Mouse (Mus musculus) liver, embryonic 14.5 days (tissue): ENCODE results near the gene Homer2. TPM values are rescaled to one million over a fixed set of nuclear protein-coding genes. Genes with fewer than 3 reads are reported as not detected.

Source experiments
- ATAC-seq: fragments of 200-750 bp; cut with Nextera tagmentation; 2 replicates; pipeline ENCODE4 v1.8.0; 2017; ENCODE audit warnings: moderate number of reproducible peaks, mild to moderate bottlenecking, moderate library complexity; ENCODE audit not compliant: insufficient read depth
- DNase-seq, 3 experiments: peaks; one replicate each; pipeline ENCODE4 v3.0.0-alpha.2; 2012 to 2013; ENCODE audit warnings: low read depth in 3 of 3, low spot score in 3 of 3
- H3K27ac ChIP-seq: fragments of 300-500 bp; sonication (generic); 2 replicates; pipeline ENCODE4 v1.5.1; 2014; ENCODE audit warnings: moderate library complexity, mild to moderate bottlenecking, control low read depth, inconsistent platforms
- H3K27me3 ChIP-seq: fragments of 300-500 bp; sonication (generic); 2 replicates; pipeline ENCODE4 v1.6.1; 2014; ENCODE audit warnings: mild to moderate bottlenecking, low read length, moderate library complexity; ENCODE audit not compliant: control insufficient read depth, insufficient read depth
- H3K36me3 ChIP-seq: fragments of 300-500 bp; sonication (generic); replicated peaks from 2 replicates; pipeline ENCODE4 v1.6.1; 2014; ENCODE audit warnings: low read depth; ENCODE audit not compliant: control insufficient read depth, insufficient read depth
- H3K4me1 ChIP-seq, 2 experiments: fragments of 200-500 bp in 1 of 2; fragments of 300-500 bp in 1 of 2; sonication (generic) in 1 of 2; replicated peaks; 2 replicates each; pipeline ENCODE4 v1.6.1; 2012 to 2014; ENCODE audit warnings: antibody characterized with exemption in 1 of 2, inconsistent platforms in 1 of 2, low read length in 1 of 2; ENCODE audit not compliant: control insufficient read depth in 2 of 2, insufficient read depth in 2 of 2
- H3K4me2 ChIP-seq: fragments of 300-500 bp; sonication (generic); 2 replicates; pipeline ENCODE4 v1.6.1; 2014; ENCODE audit warnings: low read depth, mild to moderate bottlenecking, control low read depth, moderate library complexity
- H3K4me3 ChIP-seq, 2 experiments: fragments of 200-500 bp in 1 of 2; fragments of 300-500 bp in 1 of 2; sonication (generic) in 1 of 2; 2 replicates each; pipeline ENCODE4 v1.5.1; 2012 to 2014; ENCODE audit warnings: low read depth in 2 of 2, low read length in 2 of 2, mild to moderate bottlenecking in 2 of 2, control low read depth in 1 of 2, inconsistent platforms in 1 of 2, moderate library complexity in 1 of 2; ENCODE audit not compliant: insufficient read depth in 1 of 2
- H3K9ac ChIP-seq: fragments of 300-500 bp; sonication (generic); replicated peaks from 2 replicates; pipeline ENCODE4 v1.6.1; 2014; ENCODE audit warnings: mild to moderate bottlenecking, control low read depth, moderate library complexity
- H3K9me3 ChIP-seq: fragments of 300-500 bp; sonication (generic); 2 replicates; pipeline ENCODE4 v1.6.1; 2016; ENCODE audit warnings: low read length, mixed read lengths; ENCODE audit not compliant: control insufficient read depth
- CTCF ChIP-seq: IDR thresholded peaks from 2 replicates; pipeline ENCODE4 v1.5.1; 2016; ENCODE audit warnings: antibody characterized with exemption, low read depth, control low read depth
- EP300 ChIP-seq: IDR thresholded peaks from 2 replicates; pipeline ENCODE4 v1.6.1; 2016; ENCODE audit warnings: antibody characterized with exemption, low read depth
- WGBS: fragments of 180-500 bp; shearing (Covaris S2); extraction: QIAGEN DNeasy Blood & Tissue Kit; methylation state at CpG from one replicate; pipeline ENCODE4 v1.1.7; 2014; ENCODE audit not compliant: insufficient replicate concordance; 5-methylcytosine and 5-hydroxymethylcytosine counted together
- polyA plus RNA-seq, 2 experiments: library from polyadenylated mRNA; depleted of rRNA in 1 of 2; stranded (reverse) in 1 of 2; unstranded in 1 of 2; fragments of >200 nt; fragmentation: Nextera tagmentation in 1 of 2; extraction: Ambion mirVana in 1 of 2; gene quantifications; 2 replicates each; pipeline versions ENCODE4 v1.2.1 to v1.2.3; 2012 to 2014

The Homer2 gene
- polyA plus RNA-seq, 2 experiments = 2.6 to 2.8 TPM

DNA sequence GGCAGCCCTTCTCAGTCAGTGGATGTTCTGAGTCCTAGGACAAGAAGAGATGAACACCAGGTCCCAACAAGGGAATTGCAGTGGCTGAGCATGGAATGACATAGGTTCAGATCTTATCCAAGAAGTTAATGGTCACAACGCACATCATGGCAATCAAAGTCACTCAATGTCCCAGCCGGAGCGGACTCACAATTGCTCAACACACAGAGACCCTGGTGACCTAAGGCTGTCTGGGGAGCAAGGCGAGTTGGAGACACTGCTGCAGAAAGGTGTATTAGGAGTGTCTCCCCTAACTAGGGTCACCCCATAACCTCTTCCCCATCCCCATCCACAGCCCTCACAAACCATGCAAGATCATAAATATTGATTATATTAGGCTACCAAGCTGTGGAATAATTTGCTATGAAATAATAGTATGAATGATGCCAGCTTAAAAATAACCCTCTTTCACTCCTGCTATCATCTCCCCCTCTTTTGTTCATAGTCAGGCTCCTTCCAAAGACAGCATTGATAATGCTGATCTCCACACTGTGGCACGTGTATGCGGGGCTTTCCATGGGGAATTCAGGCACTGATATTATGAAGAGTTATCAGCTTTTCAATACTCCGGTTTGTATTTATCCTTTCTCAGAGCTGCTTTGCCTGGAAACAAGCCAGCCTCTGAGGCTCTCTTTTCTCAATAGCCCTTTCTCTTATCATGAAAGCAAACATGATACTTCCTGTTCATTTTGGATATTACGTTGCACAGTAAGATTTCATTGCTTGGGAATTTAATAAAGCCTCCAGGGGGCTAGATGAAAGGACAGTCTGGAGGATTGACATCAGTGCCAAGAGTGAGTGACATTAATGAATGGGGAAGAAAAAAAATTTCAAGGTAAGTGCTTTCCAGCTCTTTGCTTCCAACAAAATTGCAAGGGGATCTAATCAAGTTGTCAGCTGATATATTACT lies 147.0 kb downstream of the Homer2 start:
- 61% methylated on average over 8 of the region's 8 CpGs for WGBS
- TF ChIP-seq EP300 (no peak), CTCF (no peak)
- H3K4me1 ChIP-seq = no peaks in the 10 kb centered on the region
- H3K4me3 ChIP-seq = no peak overlapping the region
- no peak for DNase-seq
- no peak for ATAC-seq
- H3K27ac ChIP-seq = no peak overlapping the region
- H3K9ac ChIP-seq = no peak overlapping the region
- no peaks in the 10 kb centered on the region for H3K36me3 ChIP-seq
- no peaks in the 10 kb centered on the region for H3K27me3 ChIP-seq
- no peaks in the 10 kb centered on the region for H3K9me3 ChIP-seq
- no peak overlapping the region for H3K4me2 ChIP-seq

DNA sequence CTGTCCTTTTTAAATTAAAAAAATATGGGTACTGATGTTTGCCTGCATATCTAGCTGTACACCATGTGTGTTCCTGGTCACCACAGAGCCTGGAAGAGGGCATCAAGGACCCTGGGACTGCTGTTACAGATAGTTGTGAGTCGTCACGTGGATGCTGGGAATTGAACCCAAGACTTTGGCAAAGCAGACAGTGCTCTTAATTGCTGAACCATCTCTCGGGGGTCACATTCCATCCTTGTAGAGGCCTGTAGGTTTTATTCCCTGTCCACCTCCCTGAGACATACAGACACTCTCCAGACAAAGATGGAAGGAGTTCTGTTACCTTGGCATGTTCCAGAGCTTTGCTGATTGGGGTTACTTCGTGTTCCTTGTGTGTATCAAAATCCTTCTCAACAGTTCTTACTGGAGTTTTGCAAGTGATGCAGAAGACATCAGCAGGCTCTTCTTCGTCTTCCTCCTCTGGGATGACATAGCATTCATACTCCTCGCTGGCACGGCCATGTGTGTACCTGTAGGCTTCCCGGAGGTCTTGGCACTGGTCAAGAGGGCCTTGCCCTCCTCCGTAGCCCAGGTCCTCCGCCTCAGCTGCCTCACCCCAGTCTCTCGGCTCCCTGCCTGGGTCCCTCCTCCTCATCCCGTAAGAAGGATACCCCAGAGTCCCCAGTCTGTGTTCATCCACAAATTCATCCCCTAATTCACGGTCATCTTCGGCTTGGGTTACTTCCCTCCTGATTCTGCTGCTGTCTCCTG lies 147.9 kb downstream of the Homer2 start:
- Histone ChIP-seq H3K27ac (no peak overlapping the region), H3K9me3 (no peaks in the 10 kb centered on the region), H3K36me3 (no peaks in the 10 kb centered on the region), H3K27me3 (no peaks in the 10 kb centered on the region), H3K9ac (no peak overlapping the region), H3K4me1 (no peaks in the 10 kb centered on the region), H3K4me3 (no peak overlapping the region), H3K4me2 (no peak overlapping the region)
- ATAC-seq = no peak
- no peak for DNase-seq
- 65% methylated on average over 14 of the region's 14 CpGs for WGBS
- TF ChIP-seq EP300 (no peak), CTCF (no peak)

DNA sequence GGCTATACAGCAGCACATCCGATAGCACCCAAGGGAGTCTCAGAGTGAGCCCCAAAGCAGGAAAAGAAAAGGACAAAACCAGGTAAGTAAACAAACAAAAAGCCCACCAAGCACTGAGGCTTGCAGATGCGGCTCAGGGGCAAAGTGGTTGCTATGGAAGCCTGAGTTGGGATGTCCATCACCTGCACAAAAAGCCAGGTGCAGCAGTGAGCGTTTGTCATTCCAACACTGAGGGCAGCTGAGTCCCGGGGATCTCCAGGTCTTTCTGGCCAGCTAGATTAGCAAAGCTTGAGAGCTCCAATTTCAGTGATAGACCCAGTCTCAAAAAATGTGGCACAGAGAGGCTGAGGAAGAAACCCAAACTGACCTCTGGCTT lies 149.4 kb downstream of the Homer2 start:
- H3K4me1 ChIP-seq = no peaks in the 10 kb centered on the region
- 54% methylated on average over 4 of the region's 4 CpGs for WGBS
- no peak overlapping the region for H3K27ac ChIP-seq
- H3K4me3 ChIP-seq = no peak overlapping the region
- H3K4me2 ChIP-seq = no peak overlapping the region
- H3K9ac ChIP-seq = no peak overlapping the region
- TF ChIP-seq CTCF = no peak
- no peak for TF ChIP-seq EP300
- no peaks in the 10 kb centered on the region for H3K36me3 ChIP-seq
- no peak for DNase-seq
- no peak for ATAC-seq
- H3K9me3 ChIP-seq = no peaks in the 10 kb centered on the region
- no peaks in the 10 kb centered on the region for H3K27me3 ChIP-seq

DNA sequence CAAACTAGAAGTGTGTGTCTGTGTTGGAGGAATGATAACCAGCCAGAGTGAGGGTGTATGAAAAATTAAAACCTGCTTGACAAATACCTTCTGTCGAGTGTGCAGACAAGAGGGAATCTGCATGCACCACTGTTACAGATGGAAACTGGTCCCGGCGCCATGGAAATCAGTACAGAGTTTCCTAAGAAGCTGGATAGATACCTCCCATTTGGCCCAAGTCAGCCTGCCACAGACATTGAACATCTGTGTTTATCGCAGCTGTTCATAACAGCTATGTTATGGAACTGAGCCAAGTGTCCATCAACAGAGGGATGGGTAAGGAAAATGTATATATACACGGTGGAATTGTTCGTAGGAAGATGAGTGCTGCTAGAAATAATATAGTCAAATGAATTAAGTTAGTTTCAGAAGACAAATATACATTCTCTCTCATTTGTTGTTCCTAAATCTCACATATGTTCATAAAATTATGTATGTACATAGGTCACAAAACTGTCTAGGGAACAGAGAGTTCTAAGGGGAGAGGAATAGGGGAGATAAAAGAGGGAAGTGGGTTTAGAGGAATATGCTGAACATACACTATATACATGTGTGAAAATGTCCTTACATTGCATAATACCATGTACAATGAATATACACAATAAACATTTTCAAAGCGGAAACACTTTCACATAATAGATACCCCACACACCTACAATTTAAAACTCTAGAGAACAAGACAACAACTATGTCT lies 149.9 kb downstream of the Homer2 start:
- Histone ChIP-seq H3K4me1 (no peaks in the 10 kb centered on the region), H3K4me3 (no peak overlapping the region), H3K36me3 (no peaks in the 10 kb centered on the region), H3K9ac (no peak overlapping the region), H3K4me2 (no peak overlapping the region), H3K27ac (no peak overlapping the region), H3K27me3 (no peaks in the 10 kb centered on the region), H3K9me3 (no peaks in the 10 kb centered on the region)
- WGBS = 64% methylated on average over 7 of the region's 7 CpGs
- no peak for TF ChIP-seq EP300
- no peak for TF ChIP-seq CTCF
- ATAC-seq (no peak), DNase-seq (no peak)
